Mouse (Mus musculus) liver, postnatal 0 days (tissue): ENCODE measurements around the gene Matn1.

Experiments
- CTCF ChIP-seq: sonication (generic); IDR thresholded peaks from 2 replicates; pipeline ENCODE4 v1.5.1; 2016; ENCODE audit warnings: antibody characterized with exemption, low read depth
- EP300 ChIP-seq: IDR thresholded peaks from 2 replicates; pipeline ENCODE4 v1.6.1; 2016; ENCODE audit warnings: antibody characterized with exemption, low read depth, mild to moderate bottlenecking

GRCm38 (mm10) chr4:130971278-130971677, 27.1 kb downstream of the Matn1 start:
- TF ChIP-seq EP300: no peak
- TF ChIP-seq CTCF: peak; percentile 27; the same call in 1 of the 2 replicates
